Mouse (Mus musculus): ENCODE measurements around the gene Cmss1. TPM values are rescaled to one million over a fixed set of nuclear protein-coding genes. Genes with fewer than 3 reads are reported as not detected.

Cmss1 gene
- polyA plus RNA-seq, 1 experiment from 2014 or later: 67.3 TPM

DNA sequence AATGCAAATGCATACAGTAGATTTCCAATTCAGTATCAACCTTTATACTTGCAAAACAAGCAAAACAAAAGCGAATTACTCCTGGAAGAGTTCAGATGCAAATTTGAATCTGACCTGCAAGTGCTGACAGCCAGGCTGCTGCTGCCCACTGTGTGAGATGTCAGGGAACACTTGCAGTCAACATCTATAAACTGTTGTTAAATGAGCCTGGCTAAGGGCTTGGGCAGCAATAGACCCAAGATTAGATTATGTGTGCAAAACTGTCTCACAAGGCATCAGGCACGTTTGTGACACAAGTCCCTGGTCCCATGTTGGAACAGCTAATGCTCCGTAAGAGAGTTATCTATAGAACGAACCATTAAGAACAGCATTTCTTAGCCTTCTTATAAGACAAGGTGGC is 314.4 kb downstream of the Cmss1 start:
- H3K36me3 ChIP-seq: no peaks in the 10 kb centered on the region
- no peaks in the 10 kb centered on the region for H3K9me3 ChIP-seq (replicated peaks)
- H3K4me3 ChIP-seq: no peak overlapping the region
- H3K27me3 ChIP-seq (ENCODE audit: low read depth, poor library complexity, severe bottlenecking): no peaks in the 10 kb centered on the region
- DNase-seq (ENCODE audit: low spot score): no peak
- WGBS: 68% methylated on average over 4 of the region's 4 CpGs
- no peaks in the 10 kb centered on the region for H3K4me1 ChIP-seq
- no peak overlapping the region for H3K27ac ChIP-seq (replicated peaks)

DNA sequence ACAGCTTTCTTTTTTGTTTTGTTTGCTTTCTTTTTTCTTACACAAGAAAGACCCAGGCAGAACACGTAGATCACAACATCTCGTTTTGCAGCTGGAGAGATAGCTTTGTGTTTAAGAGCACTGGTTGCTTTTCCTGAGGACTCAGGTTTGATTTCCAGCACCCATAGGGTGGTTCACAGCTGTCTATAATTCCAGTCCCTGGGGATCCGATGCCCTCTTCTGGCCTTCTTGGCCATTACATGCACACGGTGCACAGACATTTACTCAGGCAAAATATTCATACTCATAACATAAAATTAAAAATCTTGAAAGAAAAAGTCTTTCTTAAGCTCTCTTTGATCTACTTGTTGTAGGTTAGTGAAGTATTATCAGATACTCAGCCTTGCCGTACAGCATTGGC is 315.0 kb downstream of the Cmss1 start:
- WGBS: 95% methylated on average over 5 of the region's 5 CpGs

DNA sequence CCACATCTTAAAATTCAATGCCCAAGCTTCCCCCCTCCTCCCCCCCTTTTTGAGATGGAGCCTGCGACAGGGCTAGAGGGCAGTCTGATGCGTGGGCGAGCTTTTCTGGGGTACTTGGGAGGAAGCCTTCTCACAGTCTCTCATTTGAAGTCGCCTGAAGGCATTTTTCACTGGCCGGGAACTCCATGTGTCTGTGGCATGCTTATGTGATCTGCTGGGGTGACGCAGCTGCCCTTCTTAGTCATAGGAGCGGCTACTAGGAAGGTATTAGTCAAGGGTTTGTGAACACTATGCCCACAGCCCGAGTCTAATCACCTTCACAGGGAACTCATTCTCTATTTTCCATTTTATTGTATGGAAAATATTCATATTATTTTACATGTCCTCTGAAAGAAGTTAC is 325.2 kb downstream of the Cmss1 start:
- no peaks in the 10 kb centered on the region for H3K27me3 ChIP-seq (ENCODE audit: low read depth, poor library complexity, severe bottlenecking)
- H3K36me3 ChIP-seq: no peaks in the 10 kb centered on the region
- H3K9me3 ChIP-seq (replicated peaks): no peaks in the 10 kb centered on the region
- DNase-seq (ENCODE audit: low spot score): no peak
- H3K4me3 ChIP-seq: no peak overlapping the region
- no peak overlapping the region for H3K27ac ChIP-seq (replicated peaks)
- H3K4me1 ChIP-seq: no peaks in the 10 kb centered on the region
- WGBS: 84% methylated on average over 8 of the region's 8 CpGs

More for the DNA sequence above, 315.0 kb downstream of the Cmss1 start:
- H3K4me3 ChIP-seq: no peak overlapping the region
- DNase-seq (ENCODE audit: low spot score): no peak
- H3K9me3 ChIP-seq (replicated peaks): no peaks in the 10 kb centered on the region
- H3K4me1 ChIP-seq: no peaks in the 10 kb centered on the region
- H3K27me3 ChIP-seq (ENCODE audit: low read depth, poor library complexity, severe bottlenecking): no peaks in the 10 kb centered on the region
- no peak overlapping the region for H3K27ac ChIP-seq (replicated peaks)
- H3K36me3 ChIP-seq: no peaks in the 10 kb centered on the region

DNA sequence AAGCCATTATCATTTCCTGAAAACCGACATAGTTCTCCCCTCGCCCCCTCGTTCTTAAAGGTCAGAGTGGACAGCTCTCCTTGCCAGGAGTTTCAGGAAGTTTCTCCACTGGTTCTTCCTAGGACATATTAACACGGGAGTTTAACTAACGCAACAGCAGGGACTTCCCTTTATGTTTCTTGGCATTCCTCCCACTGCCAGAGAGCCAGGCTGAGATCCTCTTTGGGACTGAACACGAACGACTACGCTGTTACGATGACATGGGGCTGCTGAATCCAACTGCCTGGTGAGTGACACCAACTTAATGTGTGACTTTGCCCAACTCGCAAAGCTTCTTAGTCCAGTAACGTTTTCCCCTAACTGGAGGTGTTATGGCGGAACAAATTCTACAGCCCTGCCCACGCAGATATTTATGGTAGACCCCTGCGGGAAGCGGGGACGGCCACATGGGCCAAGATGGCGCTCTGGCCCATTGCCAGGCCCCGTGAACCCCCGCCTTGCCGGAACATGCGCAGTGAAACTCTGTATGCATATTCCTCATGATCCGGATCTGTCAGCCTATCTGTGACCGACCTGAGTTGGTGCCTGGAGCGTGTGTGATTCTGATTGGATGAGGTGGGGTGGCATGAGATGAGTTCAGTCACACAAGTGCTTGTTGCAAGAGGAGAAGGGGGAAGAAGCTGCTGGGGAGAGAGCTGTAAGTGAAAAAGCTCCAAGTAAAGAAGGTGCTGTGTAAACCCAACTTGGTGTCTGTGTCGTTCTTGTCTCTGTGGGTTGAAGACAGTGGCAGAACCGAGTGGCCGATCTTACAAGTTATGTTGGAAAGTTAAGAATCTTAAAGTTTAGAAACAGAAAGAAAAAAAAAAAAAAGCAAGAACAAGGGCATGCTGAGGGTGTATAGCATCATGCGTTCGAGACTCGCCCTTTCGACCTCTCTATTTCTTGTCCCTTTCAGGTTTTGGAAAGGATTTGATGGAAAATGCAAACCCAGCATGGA is 326.1 kb downstream of the Cmss1 start:
- H3K9me3 ChIP-seq (replicated peaks): no peaks in the 10 kb centered on the region

DNA sequence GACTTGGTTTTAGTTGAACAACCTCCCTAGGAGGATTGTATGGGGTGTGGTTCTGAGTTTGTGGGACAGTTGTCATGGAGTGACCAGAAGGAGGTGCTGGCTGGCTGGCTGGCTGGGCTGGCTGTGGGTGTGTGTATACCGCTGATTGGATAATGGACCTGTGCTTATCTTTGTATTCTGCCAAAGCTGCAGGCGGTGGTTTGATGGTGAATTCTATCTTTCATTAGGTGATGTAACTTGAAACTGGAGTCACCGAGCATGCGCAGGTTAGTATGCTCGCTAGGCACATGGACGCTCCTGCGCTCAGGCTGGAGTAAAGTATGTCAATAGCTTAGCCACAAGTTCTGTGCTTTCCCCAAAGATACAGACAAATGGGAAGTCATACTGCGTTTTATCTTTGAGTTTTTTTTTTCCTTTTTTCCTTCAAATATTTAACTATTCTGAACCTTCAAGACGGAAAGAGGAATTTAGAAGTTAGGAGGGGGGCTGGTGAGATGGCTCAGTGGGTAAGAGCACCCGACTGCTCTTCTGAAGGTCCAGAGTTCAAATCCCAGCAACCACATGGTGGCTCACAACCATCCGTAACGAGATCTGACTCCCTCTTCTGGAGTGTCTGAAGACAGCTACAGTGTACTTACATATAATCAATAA is 327.6 kb downstream of the Cmss1 start:
- no peak overlapping the region for H3K27ac ChIP-seq (replicated peaks)
- 90% methylated on average over 12 of the region's 12 CpGs for WGBS
- H3K27me3 ChIP-seq (ENCODE audit: low read depth, poor library complexity, severe bottlenecking): no peaks in the 10 kb centered on the region
- no peaks in the 10 kb centered on the region for H3K36me3 ChIP-seq
- H3K4me3 ChIP-seq: no peak overlapping the region
- no peak for DNase-seq (ENCODE audit: low spot score)
- no peaks in the 10 kb centered on the region for H3K9me3 ChIP-seq (replicated peaks)
- H3K4me1 ChIP-seq: no peaks in the 10 kb centered on the region

More for the DNA sequence above, 326.1 kb downstream of the Cmss1 start:
- H3K36me3 ChIP-seq: no peaks in the 10 kb centered on the region
- no peak overlapping the region for H3K27ac ChIP-seq (replicated peaks)
- DNase-seq (ENCODE audit: low spot score): no peak
- no peaks in the 10 kb centered on the region for H3K4me1 ChIP-seq
- whole genome bisulfite sequencing: 92% methylated on average over 31 of the region's 31 CpGs
- H3K4me3 ChIP-seq: no peak overlapping the region
- no peaks in the 10 kb centered on the region for H3K27me3 ChIP-seq (ENCODE audit: low read depth, poor library complexity, severe bottlenecking)

DNA sequence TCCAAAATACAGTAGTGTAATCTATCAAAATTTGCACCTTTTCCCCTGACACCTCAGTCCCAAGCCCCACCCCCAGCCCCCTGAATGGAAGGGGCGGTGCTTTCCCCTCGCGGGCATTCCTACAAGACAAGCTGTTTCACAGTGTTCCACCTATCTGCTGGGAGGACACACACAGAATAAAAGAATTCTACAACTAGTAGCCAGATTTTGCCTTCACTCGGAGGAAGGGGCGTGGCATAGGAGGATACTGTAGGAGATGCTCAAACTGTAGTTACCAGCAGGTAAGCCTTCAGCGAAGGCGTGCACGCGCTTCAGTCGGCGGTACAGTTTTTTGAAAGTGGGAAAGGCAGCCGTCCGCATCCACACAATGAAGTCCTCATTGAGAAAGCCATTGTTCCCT is 336.9 kb downstream of the Cmss1 start:
- Histone ChIP-seq H3K4me1 (peaks cover 7% of the 10 kb centered on the region; the same call in 1 of the 2 replicates), H3K27ac (replicated peaks) (no peak overlapping the region), H3K9me3 (replicated peaks) (no peaks in the 10 kb centered on the region), H3K36me3 (no peaks in the 10 kb centered on the region), H3K27me3 (ENCODE audit: low read depth, poor library complexity, severe bottlenecking) (no peaks in the 10 kb centered on the region), H3K4me3 (no peak overlapping the region)
- no peak for DNase-seq (ENCODE audit: low spot score)
- WGBS: 95% methylated on average over 13 of the region's 13 CpGs

DNA sequence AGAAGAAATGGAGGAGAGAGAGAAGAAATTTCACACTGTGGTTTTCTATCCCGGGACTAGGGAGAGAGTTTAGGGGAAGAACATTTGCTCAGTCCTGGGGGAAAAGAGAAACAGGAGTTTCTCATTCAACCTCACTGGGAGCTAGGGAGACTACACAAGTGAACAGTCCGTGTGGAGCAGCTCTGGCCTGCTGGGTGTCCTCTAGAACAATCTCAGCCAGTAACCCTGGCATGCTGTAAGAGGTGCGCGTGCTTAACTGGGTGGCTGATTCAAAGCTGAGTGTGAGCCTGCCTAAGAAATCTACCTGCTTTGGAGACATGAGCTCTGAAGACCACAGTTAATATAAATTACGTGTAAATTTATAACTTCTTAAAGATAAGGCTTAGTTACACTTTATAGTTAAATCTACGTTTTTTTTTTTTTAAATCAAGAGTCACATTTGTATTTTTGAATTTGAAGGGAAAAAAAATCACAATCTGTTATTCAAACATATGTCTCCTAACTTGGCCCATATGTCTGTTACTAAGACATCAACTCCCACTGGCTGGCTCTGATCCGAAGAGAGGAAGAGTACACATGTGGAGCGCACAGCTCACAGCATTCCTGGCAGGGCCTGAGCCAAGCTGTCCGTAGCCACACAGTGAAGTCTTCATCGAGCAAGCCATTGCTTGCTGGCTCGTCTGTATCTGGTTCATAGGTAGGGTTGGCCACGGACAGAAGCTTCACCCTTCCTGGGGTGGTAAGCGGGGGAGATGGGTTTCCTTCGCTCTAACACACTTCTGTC is 338.4 kb downstream of the Cmss1 start:
- peaks cover 7% of the 10 kb centered on the region; the same call in 1 of the 2 replicates for H3K4me1 ChIP-seq
- no peaks in the 10 kb centered on the region for H3K36me3 ChIP-seq
- no peak overlapping the region for H3K27ac ChIP-seq (replicated peaks)
- 92% methylated on average over 14 of the region's 14 CpGs for WGBS
- no peaks in the 10 kb centered on the region for H3K27me3 ChIP-seq (ENCODE audit: low read depth, poor library complexity, severe bottlenecking)
- no peak overlapping the region for H3K4me3 ChIP-seq
- no peak for DNase-seq (ENCODE audit: low spot score)
- H3K9me3 ChIP-seq (replicated peaks): no peaks in the 10 kb centered on the region

DNA sequence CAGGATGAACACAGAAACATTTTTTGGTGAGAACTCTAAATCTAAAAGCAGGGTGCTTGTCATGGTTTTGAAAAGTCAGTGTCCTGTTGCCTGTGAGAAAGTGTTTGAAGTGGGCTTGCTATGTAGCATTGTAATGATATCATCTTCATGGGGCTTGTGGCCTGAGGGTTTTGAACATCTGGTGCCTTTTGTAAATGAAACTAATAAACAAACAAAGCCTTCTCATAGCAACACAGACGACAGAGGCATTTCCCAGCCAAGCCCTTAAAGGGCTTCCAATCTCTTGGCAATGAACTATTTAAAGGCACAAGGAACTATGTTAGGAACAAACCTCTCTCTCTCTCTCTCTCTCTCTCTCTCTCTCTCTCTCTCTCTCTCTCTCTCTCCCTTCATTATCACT is 339.6 kb downstream of the Cmss1 start:
- 27% methylated on average over 1 of the region's 1 CpGs for WGBS
- Histone ChIP-seq H3K9me3 (replicated peaks) (no peaks in the 10 kb centered on the region), H3K27ac (replicated peaks) (no peak overlapping the region), H3K4me3 (no peak overlapping the region), H3K4me1 (peaks cover 7% of the 10 kb centered on the region; the same call in 1 of the 2 replicates), H3K27me3 (ENCODE audit: low read depth, poor library complexity, severe bottlenecking) (no peaks in the 10 kb centered on the region), H3K36me3 (no peaks in the 10 kb centered on the region)
- no peak for DNase-seq (ENCODE audit: low spot score)

DNA sequence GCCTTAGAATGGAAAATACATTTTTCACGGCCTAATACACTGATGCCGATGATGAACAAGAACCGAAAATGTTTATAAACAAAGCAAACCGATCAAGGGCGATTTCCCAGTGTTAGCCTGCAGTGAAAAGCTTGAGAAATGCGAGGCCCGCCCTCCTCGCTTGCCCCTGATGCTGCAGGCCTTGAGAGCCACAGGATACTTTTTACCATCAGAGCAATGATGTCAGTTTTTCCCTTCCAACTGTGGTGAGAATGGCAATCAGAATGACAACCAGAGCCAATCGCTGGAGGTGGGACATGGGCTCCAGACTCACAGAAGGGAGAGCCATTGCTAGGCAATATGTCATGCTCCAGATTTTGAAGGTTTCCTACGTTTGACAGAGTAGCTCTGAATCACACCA is 346.5 kb downstream of the Cmss1 start:
- Histone ChIP-seq H3K36me3 (no peaks in the 10 kb centered on the region), H3K27ac (replicated peaks) (no peak overlapping the region), H3K4me3 (no peak overlapping the region), H3K9me3 (replicated peaks) (no peaks in the 10 kb centered on the region), H3K4me1 (no peaks in the 10 kb centered on the region), H3K27me3 (ENCODE audit: low read depth, poor library complexity, severe bottlenecking) (no peaks in the 10 kb centered on the region)
- 89% methylated on average over 10 of the region's 10 CpGs for WGBS
- no peak for DNase-seq (ENCODE audit: low spot score)

DNA sequence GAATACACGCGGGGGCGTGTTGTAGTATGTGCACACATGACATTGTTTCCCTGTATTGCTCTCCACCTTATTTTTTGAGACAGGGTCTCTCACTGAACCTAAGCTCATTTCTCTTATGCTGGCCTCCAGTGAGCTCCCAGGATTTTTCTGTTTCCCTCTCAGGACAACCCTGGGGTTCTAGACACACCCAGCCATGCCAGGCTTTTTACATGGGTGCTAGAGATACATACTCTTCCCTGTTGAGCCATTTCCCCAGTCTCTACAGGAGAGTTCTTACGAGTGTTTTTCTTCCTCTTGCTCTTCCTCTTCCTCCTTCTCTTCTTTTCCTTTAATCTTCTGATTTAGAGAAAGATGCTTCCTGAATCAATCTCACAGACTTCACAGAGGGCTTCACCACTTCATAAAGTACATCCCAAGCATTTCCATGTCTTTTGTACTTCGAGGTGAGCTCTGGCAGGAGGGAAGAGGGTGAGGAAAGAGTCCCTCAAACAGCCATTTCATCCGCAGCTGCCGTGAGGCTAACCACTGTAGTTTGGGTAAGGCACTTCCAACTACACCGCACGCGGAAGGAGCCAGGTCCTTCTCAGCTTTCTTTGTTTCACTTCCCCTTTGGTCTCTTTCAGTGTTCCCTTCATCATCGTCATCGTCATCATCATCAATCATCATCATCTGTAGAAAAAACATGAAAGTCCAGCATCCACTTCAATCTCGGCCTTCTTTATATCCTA is 347.1 kb downstream of the Cmss1 start:
- Histone ChIP-seq H3K9me3 (replicated peaks) (no peaks in the 10 kb centered on the region), H3K27ac (replicated peaks) (no peak overlapping the region), H3K4me3 (no peak overlapping the region), H3K36me3 (no peaks in the 10 kb centered on the region), H3K4me1 (no peaks in the 10 kb centered on the region), H3K27me3 (ENCODE audit: low read depth, poor library complexity, severe bottlenecking) (no peaks in the 10 kb centered on the region)
- WGBS: 89% methylated on average over 13 of the region's 13 CpGs
- no peak for DNase-seq (ENCODE audit: low spot score)

All from midbrain, embryonic 10.5 days (tissue).